Mouse (Mus musculus) hindbrain, embryonic 10.5 days (tissue): ENCODE results near the gene Endod1. TPM values are rescaled to one million over a fixed set of nuclear protein-coding genes. Genes with fewer than 3 reads are reported as not detected.

ENCODE experiments used
- DNase-seq: peaks from one replicate; pipeline ENCODE4 v3.0.0-alpha.2; 2017; ENCODE audit warnings: low spot score
- H3K27ac ChIP-seq: fragments of 300-500 bp; sonication (generic); 2 replicates; pipeline ENCODE4 v1.5.1; 2016; ENCODE audit warnings: mild to moderate bottlenecking, moderate library complexity
- H3K27me3 ChIP-seq: fragments of 300-500 bp; sonication (generic); 2 replicates; pipeline ENCODE4 v1.6.1; 2016; ENCODE audit warnings: mild to moderate bottlenecking; ENCODE audit not compliant: poor library complexity, insufficient read depth, severe bottlenecking
- H3K36me3 ChIP-seq: fragments of 300-500 bp; sonication (generic); 2 replicates; pipeline ENCODE4 v1.6.1; 2016; ENCODE audit warnings: mild to moderate bottlenecking, moderate library complexity
- H3K4me1 ChIP-seq: fragments of 300-500 bp; sonication (generic); replicated peaks from 2 replicates; pipeline ENCODE4 v1.6.1; 2016; ENCODE audit warnings: mild to moderate bottlenecking
- H3K4me3 ChIP-seq: fragments of 300-500 bp; sonication (generic); 2 replicates; pipeline ENCODE4 v1.5.1; 2016; ENCODE audit warnings: mild to moderate bottlenecking, moderate library complexity
- H3K9me3 ChIP-seq: fragments of 300-500 bp; sonication (generic); 2 replicates; pipeline ENCODE4 v1.6.1; 2016; ENCODE audit warnings: mild to moderate bottlenecking, moderate library complexity
- WGBS: fragments of 180-500 bp; shearing (Covaris S2); methylation state at CpG from one replicate; pipeline ENCODE4 v1.1.7; 2016; 5-methylcytosine and 5-hydroxymethylcytosine counted together
- polyA plus RNA-seq: library from polyadenylated mRNA; unstranded; fragments of >200 nt; fragmentation: Nextera tagmentation; extraction: Ambion mirVana; gene quantifications from 2 replicates; pipeline ENCODE4 v1.2.1, GENCODE M21; 2016

Endod1 gene
- polyA plus RNA-seq, 1 experiment from 2014 or later: 7.1 TPM

- DNase-seq: no peak
- no peaks in the 10 kb centered on the region for H3K9me3 ChIP-seq
- no peaks in the 10 kb centered on the region for H3K27me3 ChIP-seq
- no peak overlapping the region for H3K27ac ChIP-seq
- no peak overlapping the region for H3K4me3 ChIP-seq
- H3K36me3 ChIP-seq: no peaks in the 10 kb centered on the region
- WGBS: 89% methylated on average over 9 of the region's 9 CpGs
- no peaks in the 10 kb centered on the region for H3K4me1 ChIP-seq
These were observed 10.0 kb upstream of the Endod1 start for GRCm38 (mm10) chr9:14391286-14391685.

- no peak overlapping the region for H3K4me3 ChIP-seq
- 93% methylated on average over 1 of the region's 1 CpGs for WGBS
- no peaks in the 10 kb centered on the region for H3K36me3 ChIP-seq
- no peak for DNase-seq
- no peaks in the 10 kb centered on the region for H3K27me3 ChIP-seq
- no peaks in the 10 kb centered on the region for H3K9me3 ChIP-seq
- no peaks in the 10 kb centered on the region for H3K4me1 ChIP-seq
- H3K27ac ChIP-seq: no peak overlapping the region
These were observed 9.0 kb upstream of the Endod1 start for GRCm38 (mm10) chr9:14390278-14390677.

GRCm38 (mm10) chr9:14389050-14389621 lies 7.8 kb upstream of the Endod1 start:
- Histone ChIP-seq H3K36me3 (no peaks in the 10 kb centered on the region), H3K27me3 (no peaks in the 10 kb centered on the region), H3K27ac (no peak overlapping the region), H3K9me3 (no peaks in the 10 kb centered on the region), H3K4me1 (no peaks in the 10 kb centered on the region), H3K4me3 (no peak overlapping the region)
- WGBS: 72% methylated on average over 4 of the region's 4 CpGs
- DNase-seq: no peak

GRCm38 (mm10) chr9:14388001-14388400 lies 6.7 kb upstream of the Endod1 start:
- H3K9me3 ChIP-seq: no peaks in the 10 kb centered on the region
- no peak for DNase-seq

GRCm38 (mm10) chr9:14386831-14387230 lies 5.5 kb upstream of the Endod1 start:
- no peaks in the 10 kb centered on the region for H3K27me3 ChIP-seq
- no peak overlapping the region for H3K27ac ChIP-seq
- no peaks in the 10 kb centered on the region for H3K9me3 ChIP-seq
- H3K36me3 ChIP-seq: no peaks in the 10 kb centered on the region
- DNase-seq: no peak
- no peak overlapping the region for H3K4me3 ChIP-seq
- peaks cover 6% of the 10 kb centered on the region; the same call in 1 of the 2 replicates for H3K4me1 ChIP-seq
- 82% methylated on average over 9 of the region's 9 CpGs for WGBS

More at GRCm38 (mm10) chr9:14388001-14388400, 6.7 kb upstream of the Endod1 start:
- no peak overlapping the region for H3K27ac ChIP-seq
- no peak overlapping the region for H3K4me3 ChIP-seq
- H3K27me3 ChIP-seq: no peaks in the 10 kb centered on the region
- 96% methylated on average over 1 of the region's 1 CpGs for WGBS
- no peaks in the 10 kb centered on the region for H3K4me1 ChIP-seq
- H3K36me3 ChIP-seq: no peaks in the 10 kb centered on the region

GRCm38 (mm10) chr9:14385665-14386064 lies 4.4 kb upstream of the Endod1 start:
- H3K9me3 ChIP-seq: no peaks in the 10 kb centered on the region
- H3K4me3 ChIP-seq: no peak overlapping the region
- peaks cover 11% of the 10 kb centered on the region; the same call in 1 of the 2 replicates for H3K4me1 ChIP-seq
- H3K27ac ChIP-seq: no peak overlapping the region
- no peaks in the 10 kb centered on the region for H3K27me3 ChIP-seq
- DNase-seq: no peak
- 85% methylated on average over 8 of the region's 8 CpGs for WGBS
- no peaks in the 10 kb centered on the region for H3K36me3 ChIP-seq

- no peaks in the 10 kb centered on the region for H3K36me3 ChIP-seq
These were observed 2.0 kb upstream of the Endod1 start for GRCm38 (mm10) chr9:14383186-14383920.

GRCm38 (mm10) chr9:14382256-14382791 lies 1.0 kb upstream of the Endod1 start:
- Histone ChIP-seq H3K27ac (no peak overlapping the region), H3K4me3 (no peak overlapping the region), H3K27me3 (peaks cover 20% of the 10 kb centered on the region), H3K36me3 (no peaks in the 10 kb centered on the region), H3K9me3 (no peaks in the 10 kb centered on the region), H3K4me1 (peaks cover 20% of the 10 kb centered on the region)
- WGBS: 78% methylated on average over 5 of the region's 5 CpGs
- no peak for DNase-seq

More at GRCm38 (mm10) chr9:14383186-14383920, 2.0 kb upstream of the Endod1 start:
- H3K4me1 ChIP-seq: peaks cover 20% of the 10 kb centered on the region
- H3K4me3 ChIP-seq: no peak overlapping the region
- H3K27ac ChIP-seq: no peak overlapping the region
- no peak for DNase-seq
- no peaks in the 10 kb centered on the region for H3K9me3 ChIP-seq
- WGBS: 80% methylated on average over 4 of the region's 4 CpGs
- H3K27me3 ChIP-seq: peaks cover 18% of the 10 kb centered on the region

- Histone ChIP-seq H3K9me3 (no peaks in the 10 kb centered on the region), H3K4me1 (peaks cover 20% of the 10 kb centered on the region), H3K4me3 (peak overlapping the region; percentile 68), H3K27me3 (peaks cover 20% of the 10 kb centered on the region), H3K27ac (peak overlapping the region; percentile 87), H3K36me3 (no peaks in the 10 kb centered on the region)
- under 1% methylated on average over 76 of the region's 76 CpGs for WGBS
- DNase-seq: peak; percentile 81
These were observed 671 bp downstream of the Endod1 start for GRCm38 (mm10) chr9:14380386-14381285.

GRCm38 (mm10) chr9:14379769-14380385 lies 1.4 kb downstream of the Endod1 start:
- DNase-seq: no peak
- H3K27me3 ChIP-seq: peaks cover 20% of the 10 kb centered on the region
- peak overlapping the region; percentile 87 for H3K27ac ChIP-seq
- no peaks in the 10 kb centered on the region for H3K9me3 ChIP-seq
- WGBS: 27% methylated on average over 8 of the region's 8 CpGs
- peak overlapping the region; percentile 68 for H3K4me3 ChIP-seq
- no peaks in the 10 kb centered on the region for H3K36me3 ChIP-seq
- H3K4me1 ChIP-seq: peaks cover 20% of the 10 kb centered on the region

- no peak for DNase-seq
- no peak overlapping the region for H3K27ac ChIP-seq
- H3K27me3 ChIP-seq: peaks cover 20% of the 10 kb centered on the region
- no peaks in the 10 kb centered on the region for H3K9me3 ChIP-seq
- no peaks in the 10 kb centered on the region for H3K36me3 ChIP-seq
- 94% methylated on average over 2 of the region's 2 CpGs for WGBS
- no peak overlapping the region for H3K4me3 ChIP-seq
- peaks cover 20% of the 10 kb centered on the region for H3K4me1 ChIP-seq
These were observed 3.2 kb downstream of the Endod1 start for GRCm38 (mm10) chr9:14378151-14378550.

GRCm38 (mm10) chr9:14376149-14376548 lies 5.2 kb downstream of the Endod1 start:
- no peak for DNase-seq
- no peak overlapping the region for H3K27ac ChIP-seq
- H3K36me3 ChIP-seq: no peaks in the 10 kb centered on the region
- no peak overlapping the region for H3K4me3 ChIP-seq
- 91% methylated on average over 4 of the region's 4 CpGs for WGBS
- H3K27me3 ChIP-seq: peaks cover 20% of the 10 kb centered on the region
- H3K4me1 ChIP-seq: peaks cover 9% of the 10 kb centered on the region
- no peaks in the 10 kb centered on the region for H3K9me3 ChIP-seq
